Mouse (Mus musculus) ovary, adult 18-20 months (tissue): Measurements from ENCODE around the gene Slain2.
"Not testable (repeated sequence)": the region's sequence is repeated elsewhere in the genome, so short reads cannot be mapped to it uniquely, and the experiment has no call there.

Experiments
- DNase-seq: peaks from one replicate; pipeline ENCODE4 v3.0.0; 2022; ENCODE audit warnings: low spot score, mixed read lengths

Slain2 gene

GRCm38 (mm10) chr5:73012884-73013610, 98.9 kb downstream of the Slain2 start:
- DNase-seq: not testable (repeated sequence)

- not testable (repeated sequence) for DNase-seq
Measured at GRCm38 (mm10) chr5:73013611-73014287, 99.6 kb downstream of the Slain2 start.

GRCm38 (mm10) chr5:73014745-73015144, 100.6 kb downstream of the Slain2 start:
- no peak for DNase-seq

GRCm38 (mm10) chr5:73023801-73024200, 109.7 kb downstream of the Slain2 start:
- no peak for DNase-seq
